22 mouse cellular contexts compared by ENCODE assay signal in the genomic region with DNA sequence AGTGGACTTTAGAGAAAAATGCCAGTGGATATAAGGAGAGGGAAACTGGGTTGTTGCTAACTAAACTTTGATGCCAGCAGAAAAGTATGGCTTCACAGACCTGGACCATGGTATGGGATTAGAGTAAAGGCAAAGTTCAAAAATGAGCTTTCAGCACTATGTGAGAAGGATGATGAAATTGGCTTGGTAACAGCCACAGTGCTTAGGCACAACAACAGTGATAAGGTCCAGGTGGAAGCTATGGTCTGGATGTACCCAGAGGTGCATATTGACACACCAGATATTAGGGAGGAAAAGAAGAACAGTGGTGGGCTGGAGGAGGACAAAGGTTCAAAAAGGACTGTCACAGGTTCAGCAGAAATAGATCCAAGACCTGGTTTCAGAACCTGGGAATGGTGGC.
"Had no signal": no experiment of that assay in that cellular context is flagged by ENCODE, and none has a peak within 500 bp of the region (broad histone marks: within the 10 kb centered on the region; RNA-seq: fewer than 3 reads in every experiment).

No protein-coding gene starts in this region.

- H3K4me1 ChIP-seq: limb, embryonic 12.5 days; liver, embryonic 13.5 days had no signal

- H3K27ac ChIP-seq: heart, adult 2 months; heart, embryonic 13.5 days; heart, embryonic 15.5 days; hindbrain, embryonic 13.5 days; hindbrain, embryonic 15.5 days; hindbrain, postnatal 0 days; layer of hippocampus, adult 2 months; left cerebral cortex, adult 2 months; limb, embryonic 10.5 days; limb, embryonic 12.5 days; liver, embryonic 13.5 days had no signal

- DNase-seq: gastrocnemius, postnatal 14 days; gastrocnemius, postnatal 36 days; heart, adult 2 months; heart, postnatal 14 days; heart, postnatal 36 days; kidney, adult 18-20 months; kidney, adult 8-10 months; kidney, postnatal 10 days; kidney, postnatal 25 days; kidney, postnatal 4 days; liver, embryonic 13.5 days had no signal

- H3K9ac ChIP-seq: heart, embryonic 13.5 days; heart, embryonic 15.5 days; hindbrain, embryonic 13.5 days; hindbrain, embryonic 15.5 days; limb, embryonic 12.5 days; liver, embryonic 13.5 days had no signal

- ATAC-seq: forebrain, embryonic 16.5 days; hindbrain, postnatal 0 days had no signal

- H3K27me3 ChIP-seq: heart, embryonic 13.5 days; heart, embryonic 15.5 days; hindbrain, embryonic 13.5 days; hindbrain, embryonic 15.5 days; limb, embryonic 12.5 days; liver, embryonic 13.5 days had no signal

- H3K9me3 ChIP-seq: heart, embryonic 13.5 days; heart, embryonic 15.5 days; hindbrain, embryonic 13.5 days; hindbrain, embryonic 15.5 days; limb, embryonic 10.5 days; limb, embryonic 12.5 days; liver, embryonic 13.5 days had no signal

- H3K36me3 ChIP-seq: heart, embryonic 15.5 days; hindbrain, embryonic 13.5 days; hindbrain, embryonic 15.5 days; limb, embryonic 10.5 days; limb, embryonic 12.5 days; liver, embryonic 13.5 days had no signal

- H3K4me3 ChIP-seq: heart, adult 2 months; heart, embryonic 13.5 days; heart, embryonic 15.5 days; hindbrain, embryonic 13.5 days; hindbrain, embryonic 15.5 days; layer of hippocampus, adult 2 months; left cerebral cortex, adult 2 months; limb, embryonic 10.5 days; limb, embryonic 12.5 days; liver, embryonic 13.5 days had no signal

- H3K4me2 ChIP-seq: heart, embryonic 11.5 days; heart, embryonic 13.5 days; heart, embryonic 15.5 days; hindbrain, embryonic 13.5 days; hindbrain, embryonic 15.5 days; limb, embryonic 12.5 days; liver, embryonic 13.5 days had no signal
